Mouse (Mus musculus) testis, adult 2 months (tissue): ENCODE measurements around the gene Gm20388.

Experiments
- CTCF ChIP-seq: fragments of 200-500 bp; IDR thresholded peaks from 2 replicates; pipeline ENCODE4 v1.5.1; 2012; ENCODE audit warnings: low read depth, mild to moderate bottlenecking, inconsistent platforms, low read length, moderate library complexity; ENCODE audit not compliant: control insufficient read depth, insufficient read depth, insufficient replicate concordance
- POLR2A ChIP-seq: fragments of 200-500 bp; IDR thresholded peaks from 2 replicates; pipeline ENCODE4 v1.6.1; 2012; ENCODE audit warnings: low read depth, mild to moderate bottlenecking, inconsistent platforms, low read length, moderate library complexity; ENCODE audit not compliant: control insufficient read depth

GRCm38 (mm10) chr8:120520287-120520686 lies 609.6 kb downstream of the Gm20388 start:
- no peak for TF ChIP-seq CTCF
- TF ChIP-seq POLR2A: no peak
